In the genomic region with DNA sequence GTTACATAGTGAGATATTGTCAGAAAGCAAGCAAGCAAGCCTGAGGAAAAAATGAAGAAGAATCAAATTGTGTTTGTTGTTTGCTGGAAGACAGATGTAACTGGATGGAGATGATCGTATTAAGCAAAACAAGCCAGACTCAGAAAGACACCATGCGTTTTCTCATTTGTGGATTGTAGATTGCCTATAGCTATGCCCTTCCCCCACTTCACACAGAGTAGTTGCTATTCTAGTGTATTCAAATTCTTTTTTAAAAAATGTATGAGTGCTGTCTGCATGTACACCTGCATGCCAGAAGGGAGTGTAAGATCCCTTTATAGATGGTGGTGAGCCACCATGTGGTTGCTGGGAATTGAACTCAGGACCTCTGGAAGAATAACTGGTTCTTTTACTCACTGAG, we compare ENCODE assay signal across 11 mouse cellular contexts.
"Had no signal": no experiment of that assay in that cellular context is flagged by ENCODE, and none has a peak within 500 bp of the region (broad histone marks: within the 10 kb centered on the region; RNA-seq: fewer than 3 reads in every experiment).

No protein-coding gene starts in this region.

- H3K4me3 ChIP-seq: kidney, embryonic 15.5 days; limb, embryonic 13.5 days; midbrain, embryonic 12.5 days; neural tube, embryonic 15.5 days had no signal

- H3K27me3 ChIP-seq: kidney, embryonic 15.5 days; limb, embryonic 13.5 days; midbrain, embryonic 12.5 days; neural tube, embryonic 15.5 days had no signal

- H3K4me1 ChIP-seq: kidney, embryonic 15.5 days; midbrain, embryonic 12.5 days had no signal

- DNase-seq: kidney, postnatal 14 days; left cerebral cortex, postnatal 4 days; lung, adult 2 months; right cerebral cortex, adult 18-20 months; right cerebral cortex, postnatal 25 days; thymus, postnatal 36 days had no signal

- H3K4me2 ChIP-seq: kidney, embryonic 15.5 days; limb, embryonic 13.5 days; midbrain, embryonic 12.5 days; neural tube, embryonic 15.5 days had no signal

- H3K9ac ChIP-seq: kidney, embryonic 15.5 days; limb, embryonic 13.5 days; liver, embryonic 14.5 days; midbrain, embryonic 12.5 days; neural tube, embryonic 15.5 days had no signal

- H3K9me3 ChIP-seq: kidney, embryonic 15.5 days; limb, embryonic 13.5 days; midbrain, embryonic 12.5 days; neural tube, embryonic 15.5 days had no signal

- H3K27ac ChIP-seq: kidney, embryonic 15.5 days; limb, embryonic 13.5 days; liver, embryonic 14.5 days; midbrain, embryonic 12.5 days; neural tube, embryonic 15.5 days had no signal

- H3K36me3 ChIP-seq: kidney, embryonic 15.5 days; midbrain, embryonic 12.5 days; neural tube, embryonic 15.5 days had no signal
